In the genomic region with DNA sequence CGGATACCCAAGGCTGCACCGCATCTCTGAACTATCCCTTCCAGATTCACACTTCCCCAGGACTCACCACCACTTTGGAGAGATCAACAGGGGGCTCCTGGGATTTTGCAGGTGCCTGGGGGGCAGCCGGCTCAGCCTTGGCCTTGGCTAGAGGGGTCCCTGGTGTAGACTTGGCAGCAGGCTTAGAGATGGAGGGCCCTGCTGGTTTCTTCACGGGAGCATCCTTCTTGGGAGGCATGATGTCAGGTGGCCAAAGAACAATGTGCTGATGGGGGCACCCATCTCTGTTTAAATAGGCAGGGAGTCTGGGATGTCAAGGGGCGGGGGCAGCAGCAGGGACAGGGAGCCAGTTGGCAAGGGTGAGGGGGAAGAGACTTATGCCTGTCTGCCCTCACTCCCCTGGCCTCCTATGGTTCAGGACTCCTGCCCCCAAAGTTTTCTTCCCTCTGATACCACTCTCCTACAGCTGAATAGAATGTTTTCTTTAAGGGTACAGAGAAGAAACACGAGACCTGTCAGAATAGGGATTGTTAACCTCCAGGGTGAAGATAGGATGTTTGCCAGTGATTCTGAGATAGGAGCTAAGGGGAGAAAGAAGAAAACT, we compare ENCODE assay signal across 13 mouse cellular contexts. TPM values are rescaled to one million over a fixed set of nuclear protein-coding genes. Genes with fewer than 3 reads are reported as not detected.
DNase-seq lines count a peak whose midpoint lies in the region; ATAC-seq lines count a peak whose summit lies in the region.
"Had no signal": no experiment of that assay in that cellular context is flagged by ENCODE, and none has a peak within 500 bp of the region (broad histone marks: within the 10 kb centered on the region; RNA-seq: fewer than 3 reads in every experiment).

No protein-coding gene starts in this region.

- WGBS in forebrain, embryonic 14.5 days, result 40% methylated on average over 6 of the region's 6 CpGs
- 45% methylated on average over 6 of the region's 6 CpGs for WGBS in forebrain, embryonic 15.5 days
- 42% methylated on average over 6 of the region's 6 CpGs for WGBS in hindbrain, embryonic 14.5 days
- 43% methylated on average over 6 of the region's 6 CpGs for WGBS in hindbrain, embryonic 11.5 days
- 40% methylated on average over 6 of the region's 6 CpGs for WGBS in embryonic facial prominence, embryonic 10.5 days
- 40% methylated on average over 6 of the region's 6 CpGs for WGBS in limb, embryonic 13.5 days

- no peak overlapping the region for H3K4me3 ChIP-seq in forebrain, embryonic 14.5 days (ENCODE audit: low read depth, low read length)
- no peak overlapping the region for H3K4me3 ChIP-seq in forebrain, embryonic 15.5 days
- no peak overlapping the region for H3K4me3 ChIP-seq in hindbrain, embryonic 14.5 days (replicated peaks; ENCODE audit: low read length)
- no peak overlapping the region for H3K4me3 ChIP-seq in hindbrain, embryonic 11.5 days (ENCODE audit: low read depth, low read length)
- peak overlapping the region; percentile 69; the same call in 1 of the 2 replicates for H3K4me3 ChIP-seq in embryonic facial prominence, embryonic 10.5 days
- no peak overlapping the region for H3K4me3 ChIP-seq in limb, embryonic 13.5 days
- H3K4me3 ChIP-seq: liver, embryonic 15.5 days had no signal

- H3K27me3 ChIP-seq in forebrain, embryonic 14.5 days (replicated peaks; ENCODE audit: control insufficient read depth, insufficient read depth, low read length), result no peaks in the 10 kb centered on the region
- no peaks in the 10 kb centered on the region for H3K27me3 ChIP-seq in forebrain, embryonic 15.5 days
- no peaks in the 10 kb centered on the region for H3K27me3 ChIP-seq in hindbrain, embryonic 14.5 days (ENCODE audit: control insufficient read depth, insufficient read depth, low read length)
- H3K27me3 ChIP-seq in hindbrain, embryonic 11.5 days (ENCODE audit: control insufficient read depth, insufficient read depth, low read length), result no peaks in the 10 kb centered on the region; the same call in 1 of the 2 replicates
- peaks cover 14% of the 10 kb centered on the region for H3K27me3 ChIP-seq in embryonic facial prominence, embryonic 10.5 days (replicated peaks; ENCODE audit: low read depth, poor library complexity, severe bottlenecking)
- H3K27me3 ChIP-seq in limb, embryonic 13.5 days, result no peaks in the 10 kb centered on the region
- H3K27me3 ChIP-seq: intestine, embryonic 15.5 days; liver, embryonic 15.5 days had no signal

- peaks cover 11% of the 10 kb centered on the region for H3K4me1 ChIP-seq in forebrain, embryonic 14.5 days (ENCODE audit: control insufficient read depth, insufficient read depth, low read length)
- H3K4me1 ChIP-seq in forebrain, embryonic 15.5 days, result peaks cover 34% of the 10 kb centered on the region
- H3K4me1 ChIP-seq in hindbrain, embryonic 14.5 days (replicated peaks; ENCODE audit: control insufficient read depth, insufficient read depth, low read length), result peaks cover 23% of the 10 kb centered on the region
- peaks cover 9% of the 10 kb centered on the region for H3K4me1 ChIP-seq in hindbrain, embryonic 11.5 days (replicated peaks; ENCODE audit: control insufficient read depth, insufficient read depth, low read length)
- H3K4me1 ChIP-seq in embryonic facial prominence, embryonic 10.5 days, result peaks cover 54% of the 10 kb centered on the region
- H3K4me1 ChIP-seq in limb, embryonic 13.5 days, result peaks cover 28% of the 10 kb centered on the region

- no peak for ATAC-seq in forebrain, embryonic 14.5 days
- ATAC-seq in forebrain, embryonic 15.5 days (replicated peaks), result no peak
- no peak for ATAC-seq in hindbrain, embryonic 14.5 days (ENCODE audit: low FRiP score)
- ATAC-seq in hindbrain, embryonic 11.5 days (ENCODE audit: low FRiP score), result no peak
- ATAC-seq in limb, embryonic 13.5 days (ENCODE audit: low FRiP score, low read depth), result no peak
- ATAC-seq in monocyte, adult 5-6 weeks (replicated peaks; ENCODE audit: insufficient number of reproducible peaks, low FRiP score, low TSS enrichment, poor library complexity, severe bottlenecking), result no peak
- ATAC-seq: intestine, embryonic 15.5 days had no signal

- H3K9me3 ChIP-seq in forebrain, embryonic 14.5 days (replicated peaks; ENCODE audit: control insufficient read depth, low read length), result no peaks in the 10 kb centered on the region
- no peaks in the 10 kb centered on the region for H3K9me3 ChIP-seq in forebrain, embryonic 15.5 days
- H3K9me3 ChIP-seq in hindbrain, embryonic 14.5 days (ENCODE audit: control insufficient read depth, low read length), result no peaks in the 10 kb centered on the region
- H3K9me3 ChIP-seq in hindbrain, embryonic 11.5 days (ENCODE audit: control insufficient read depth, low read length), result no peaks in the 10 kb centered on the region
- no peaks in the 10 kb centered on the region for H3K9me3 ChIP-seq in embryonic facial prominence, embryonic 10.5 days
- H3K9me3 ChIP-seq in limb, embryonic 13.5 days, result no peaks in the 10 kb centered on the region
- H3K9me3 ChIP-seq: intestine, embryonic 15.5 days; liver, embryonic 15.5 days had no signal

- H3K36me3 ChIP-seq in forebrain, embryonic 14.5 days (ENCODE audit: control insufficient read depth, insufficient read depth, low read length), result no peaks in the 10 kb centered on the region
- no peaks in the 10 kb centered on the region for H3K36me3 ChIP-seq in forebrain, embryonic 15.5 days
- 0 out of 2 replicates have a peak, but pooled peaks cover 2% of the 10 kb centered on the region for H3K36me3 ChIP-seq in hindbrain, embryonic 14.5 days (replicated peaks; ENCODE audit: control insufficient read depth, insufficient read depth)
- H3K36me3 ChIP-seq in hindbrain, embryonic 11.5 days (ENCODE audit: control insufficient read depth, insufficient read depth, low read length), result no peaks in the 10 kb centered on the region; the same call in 1 of the 2 replicates
- H3K36me3 ChIP-seq in embryonic facial prominence, embryonic 10.5 days (replicated peaks), result peaks cover 3% of the 10 kb centered on the region
- H3K36me3 ChIP-seq in limb, embryonic 13.5 days, result no peaks in the 10 kb centered on the region
- H3K36me3 ChIP-seq: intestine, embryonic 15.5 days; liver, embryonic 15.5 days had no signal

- H3K27ac ChIP-seq in forebrain, embryonic 14.5 days (ENCODE audit: low read depth, low read length), result no peak overlapping the region
- H3K27ac ChIP-seq in forebrain, embryonic 15.5 days (replicated peaks), result no peak overlapping the region
- no peak overlapping the region for H3K27ac ChIP-seq in hindbrain, embryonic 14.5 days
- H3K27ac ChIP-seq in hindbrain, embryonic 11.5 days (ENCODE audit: low read depth, low read length), result no peak overlapping the region
- no peak overlapping the region for H3K27ac ChIP-seq in embryonic facial prominence, embryonic 10.5 days (replicated peaks)
- peak overlapping the region; percentile 33; the same call in 1 of the 2 replicates for H3K27ac ChIP-seq in limb, embryonic 13.5 days
- H3K27ac ChIP-seq: intestine, embryonic 15.5 days; macrophage had no signal

- 0 out of 2 replicates have a peak overlapping the region, but pooled peaks have one; percentile 21 for H3K9ac ChIP-seq in forebrain, embryonic 14.5 days (ENCODE audit: low read length)
- H3K9ac ChIP-seq in forebrain, embryonic 15.5 days (replicated peaks), result no peak overlapping the region
- peak overlapping the region; percentile 48; the same call in 1 of the 2 replicates for H3K9ac ChIP-seq in hindbrain, embryonic 14.5 days
- H3K9ac ChIP-seq in hindbrain, embryonic 11.5 days (ENCODE audit: low read depth, low read length), result no peak overlapping the region
- H3K9ac ChIP-seq in limb, embryonic 13.5 days, result no peak overlapping the region

- no peak for DNase-seq in forebrain, embryonic 14.5 days (ENCODE audit: low spot score)
- no peak for DNase-seq in hindbrain, embryonic 14.5 days (ENCODE audit: low spot score)
- DNase-seq in hindbrain, embryonic 11.5 days (ENCODE audit: low spot score), result no peak
- DNase-seq in embryonic facial prominence, embryonic 10.5 days (ENCODE audit: low spot score), result no peak
- DNase-seq in gastrocnemius, adult 8-10 months (ENCODE audit: low spot score in 2 of 2), result no peak
- DNase-seq: gastrocnemius, postnatal 25 days; right cerebral cortex, postnatal 4 days had no signal

- H3K4me2 ChIP-seq in forebrain, embryonic 14.5 days (ENCODE audit: low read length), result no peak overlapping the region
- H3K4me2 ChIP-seq in forebrain, embryonic 15.5 days (replicated peaks), result no peak overlapping the region
- H3K4me2 ChIP-seq in hindbrain, embryonic 14.5 days (replicated peaks), result peak overlapping the region; percentile 78
- H3K4me2 ChIP-seq in hindbrain, embryonic 11.5 days (replicated peaks; ENCODE audit: low read depth, low read length), result no peak overlapping the region
- H3K4me2 ChIP-seq in limb, embryonic 13.5 days (replicated peaks), result no peak overlapping the region; the same call in 1 of the 2 replicates

RNA-seq across cellular contexts. Expression of gene Myl6b, which starts 1.2 kb away (rescaled TPM):
- polyA plus RNA-seq in forebrain, embryonic 14.5 days (2014; fragmentation: Nextera tagmentation; extraction: Ambion mirVana), result 4.6 and 5.8 TPM in 2 replicates
- 4.7 and 5.6 TPM in 2 replicates for polyA plus RNA-seq in forebrain, embryonic 15.5 days (2015; fragmentation: Nextera tagmentation; extraction: Ambion mirVana)
- 5.8 and 6.1 TPM in 2 replicates for polyA plus RNA-seq in hindbrain, embryonic 14.5 days (2014; fragmentation: Nextera tagmentation; extraction: Ambion mirVana)
- 3.3 and 4.2 TPM in 2 replicates for polyA plus RNA-seq in hindbrain, embryonic 11.5 days (2014; fragmentation: Nextera tagmentation; extraction: Ambion mirVana)
- polyA plus RNA-seq in embryonic facial prominence, embryonic 10.5 days (2016; fragmentation: Nextera tagmentation; extraction: Ambion mirVana), result 2.3 and 3.1 TPM in 2 replicates
- polyA plus RNA-seq in limb, embryonic 13.5 days (2015; fragmentation: Nextera tagmentation; extraction: Ambion mirVana), result 4.7 and 5.0 TPM in 2 replicates
- 10 to 100 TPM in 2 of 4 experiments, 1 to 10 TPM in 2; 8.7 to 11.7 (median 10.0) TPM for total RNA-seq in gastrocnemius, adult 8-10 months (2022)
- total RNA-seq in monocyte, adult 5-6 weeks (2017), result not detected in 3 replicates

RNA-seq across cellular contexts. Expression of gene Myl6, which starts 3.3 kb away (rescaled TPM):
- 732 and 818 TPM in 2 replicates for polyA plus RNA-seq in forebrain, embryonic 14.5 days (2014; fragmentation: Nextera tagmentation; extraction: Ambion mirVana)
- 682 and 697 TPM in 2 replicates for polyA plus RNA-seq in forebrain, embryonic 15.5 days (2015; fragmentation: Nextera tagmentation; extraction: Ambion mirVana)
- polyA plus RNA-seq in hindbrain, embryonic 14.5 days (2014; fragmentation: Nextera tagmentation; extraction: Ambion mirVana), result 825 and 884 TPM in 2 replicates
- 742 and 751 TPM in 2 replicates for polyA plus RNA-seq in hindbrain, embryonic 11.5 days (2014; fragmentation: Nextera tagmentation; extraction: Ambion mirVana)
- 733 and 768 TPM in 2 replicates for polyA plus RNA-seq in embryonic facial prominence, embryonic 10.5 days (2016; fragmentation: Nextera tagmentation; extraction: Ambion mirVana)
- polyA plus RNA-seq in limb, embryonic 13.5 days (2015; fragmentation: Nextera tagmentation; extraction: Ambion mirVana), result 1,077 and 1,101 TPM in 2 replicates
- total RNA-seq in gastrocnemius, adult 8-10 months (2022), result 100 to 1,000 TPM; 125 to 188 (median 158) TPM
- 2,131 to 2,768 TPM (median 2,315 TPM) in 3 replicates for total RNA-seq in monocyte, adult 5-6 weeks (2017)

RNA-seq across cellular contexts. Expression of gene Esyt1, which starts 28.4 kb away (rescaled TPM):
- 4.7 and 6.3 TPM in 2 replicates for polyA plus RNA-seq in forebrain, embryonic 14.5 days (2014; fragmentation: Nextera tagmentation; extraction: Ambion mirVana)
- 6.8 and 7.6 TPM in 2 replicates for polyA plus RNA-seq in forebrain, embryonic 15.5 days (2015; fragmentation: Nextera tagmentation; extraction: Ambion mirVana)
- 13.7 and 14.5 TPM in 2 replicates for polyA plus RNA-seq in hindbrain, embryonic 14.5 days (2014; fragmentation: Nextera tagmentation; extraction: Ambion mirVana)
- polyA plus RNA-seq in hindbrain, embryonic 11.5 days (2014; fragmentation: Nextera tagmentation; extraction: Ambion mirVana), result 12.6 and 15.7 TPM in 2 replicates
- 11.9 and 13.6 TPM in 2 replicates for polyA plus RNA-seq in embryonic facial prominence, embryonic 10.5 days (2016; fragmentation: Nextera tagmentation; extraction: Ambion mirVana)
- polyA plus RNA-seq in limb, embryonic 13.5 days (2015; fragmentation: Nextera tagmentation; extraction: Ambion mirVana), result 24.0 and 28.0 TPM in 2 replicates
- 10 to 100 TPM; 10.4 to 13.5 (median 13.4) TPM for total RNA-seq in gastrocnemius, adult 8-10 months (2022)
- total RNA-seq in monocyte, adult 5-6 weeks (2017), result 135 to 345 TPM (median 157 TPM) in 3 replicates

RNA-seq across cellular contexts. Expression of gene Smarcc2, which starts 38.2 kb away (rescaled TPM):
- polyA plus RNA-seq in forebrain, embryonic 14.5 days (2014; fragmentation: Nextera tagmentation; extraction: Ambion mirVana), result 178 and 201 TPM in 2 replicates
- polyA plus RNA-seq in forebrain, embryonic 15.5 days (2015; fragmentation: Nextera tagmentation; extraction: Ambion mirVana), result 201 and 202 TPM in 2 replicates
- polyA plus RNA-seq in hindbrain, embryonic 14.5 days (2014; fragmentation: Nextera tagmentation; extraction: Ambion mirVana), result 184 and 191 TPM in 2 replicates
- 126 and 170 TPM in 2 replicates for polyA plus RNA-seq in hindbrain, embryonic 11.5 days (2014; fragmentation: Nextera tagmentation; extraction: Ambion mirVana)
- polyA plus RNA-seq in embryonic facial prominence, embryonic 10.5 days (2016; fragmentation: Nextera tagmentation; extraction: Ambion mirVana), result 77.3 and 85.9 TPM in 2 replicates
- 96.6 and 110 TPM in 2 replicates for polyA plus RNA-seq in limb, embryonic 13.5 days (2015; fragmentation: Nextera tagmentation; extraction: Ambion mirVana)
- 10 to 100 TPM; 45.6 to 53.3 (median 49.5) TPM for total RNA-seq in gastrocnemius, adult 8-10 months (2022)
- total RNA-seq in monocyte, adult 5-6 weeks (2017), result 53.3 to 103 TPM (median 61.2 TPM) in 3 replicates

RNA-seq across cellular contexts. Expression of gene Zc3h10, which starts 50.3 kb away (rescaled TPM):
- 16.2 and 18.2 TPM in 2 replicates for polyA plus RNA-seq in forebrain, embryonic 14.5 days (2014; fragmentation: Nextera tagmentation; extraction: Ambion mirVana)
- 22.8 and 24.5 TPM in 2 replicates for polyA plus RNA-seq in forebrain, embryonic 15.5 days (2015; fragmentation: Nextera tagmentation; extraction: Ambion mirVana)
- 14.5 and 16.3 TPM in 2 replicates for polyA plus RNA-seq in hindbrain, embryonic 14.5 days (2014; fragmentation: Nextera tagmentation; extraction: Ambion mirVana)
- polyA plus RNA-seq in hindbrain, embryonic 11.5 days (2014; fragmentation: Nextera tagmentation; extraction: Ambion mirVana), result 14.1 and 15.0 TPM in 2 replicates
- 15.9 and 17.4 TPM in 2 replicates for polyA plus RNA-seq in embryonic facial prominence, embryonic 10.5 days (2016; fragmentation: Nextera tagmentation; extraction: Ambion mirVana)
- 16.4 and 17.3 TPM in 2 replicates for polyA plus RNA-seq in limb, embryonic 13.5 days (2015; fragmentation: Nextera tagmentation; extraction: Ambion mirVana)
- 1 to 10 TPM; 5.7 to 7.5 (median 6.7) TPM for total RNA-seq in gastrocnemius, adult 8-10 months (2022)
- total RNA-seq in monocyte, adult 5-6 weeks (2017), result 16.1 to 26.5 TPM (median 19.1 TPM) in 3 replicates

Comparison
In these comparisons a context has a peak if more than half of its experiments do, and no peak if none do; other contexts are left out.
1. H3K9ac ChIP-seq: peak in forebrain, embryonic 14.5 days (single experiment) and hindbrain, embryonic 14.5 days (single experiment); none in forebrain, embryonic 15.5 days (single experiment), hindbrain, embryonic 11.5 days (single experiment) and limb, embryonic 13.5 days (single experiment).